8 mouse cellular contexts compared by ENCODE assay signal in the genomic region with DNA sequence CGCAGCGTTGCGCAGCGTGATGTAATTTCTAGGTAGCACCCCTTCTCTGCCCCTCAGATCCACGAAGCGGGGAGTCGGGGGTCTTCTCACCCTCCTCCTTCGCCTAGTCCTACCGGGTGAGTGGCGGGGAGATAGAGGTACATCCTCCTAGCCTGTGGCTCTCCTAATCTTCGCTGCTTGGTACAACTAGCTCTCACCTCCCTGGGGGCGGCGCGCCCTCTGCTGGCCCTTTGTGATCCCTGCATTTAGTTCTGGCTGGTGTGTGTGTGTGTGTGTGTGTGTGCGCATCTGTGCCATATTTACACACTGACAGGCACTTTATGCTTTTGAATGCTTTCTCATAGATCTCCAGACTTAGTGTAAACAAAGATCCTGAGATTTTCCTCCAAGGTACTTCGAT. TPM values are rescaled to one million over a fixed set of nuclear protein-coding genes. Genes with fewer than 3 reads are reported as not detected.
DNase-seq lines count a peak whose midpoint lies in the region; ATAC-seq and TF ChIP-seq lines count a peak whose summit lies in the region.

No protein-coding gene starts in this region.

- intact Hi-C loops in heart, postnatal 25 days (cut with DNase I): loop anchor here (1.0 to 5.0 kb wide), 4 partner anchors 138 to 311 kb away; no protein-coding TSS in a partner anchor

- H3K4me2 ChIP-seq in CH12.LX (ENCODE audit: insufficient read depth, low read depth, poor library complexity, severe bottlenecking): no peak overlapping the region
- peak overlapping the region; percentile 97 for H3K4me2 ChIP-seq in forebrain, embryonic 16.5 days (ENCODE audit: low read length)
- peak overlapping the region; percentile 99 for H3K4me2 ChIP-seq in lung, embryonic 15.5 days

- peak; percentile 67 to 93 for TF ChIP-seq CTCF in CH12.LX (conservative IDR thresholded peaks at IDR 0.05 in 1 of 2, IDR thresholded peaks at IDR 0.05 in 1 of 2; ENCODE audit: low read depth in 2 of 2, low read length in 2 of 2)
- TF ChIP-seq CTCF in layer of hippocampus, adult 2 months (conservative IDR thresholded peaks at IDR 0.05): peak; percentile 83
- peak; percentile 94 for TF ChIP-seq CTCF in thymus, adult 2 months (IDR thresholded peaks at IDR 0.05; ENCODE audit: borderline replicate concordance, control insufficient read depth, extremely low read depth, insufficient read depth, low read length, poor library complexity)

- no peak overlapping the region for H3K4me3 ChIP-seq in CH12.LX (replicated peaks in 1 of 3; ENCODE audit: low read depth in 2 of 3, low read length in 2 of 3, poor library complexity in 1 of 3)
- H3K4me3 ChIP-seq in forebrain, embryonic 16.5 days (replicated peaks; ENCODE audit: low read length): peak overlapping the region; percentile 73
- peak overlapping the region; percentile 49 for H3K4me3 ChIP-seq in layer of hippocampus, adult 2 months
- peak overlapping the region; percentile 68 for H3K4me3 ChIP-seq in lung, embryonic 15.5 days
- H3K4me3 ChIP-seq in thymus, adult 2 months (ENCODE audit: control insufficient read depth, insufficient read depth, low read length): peak overlapping the region; percentile 43

- TF ChIP-seq RAD21 in CH12.LX (IDR thresholded peaks at IDR 0.05; ENCODE audit: low read depth, low read length): peak; percentile 86

- H3K27ac ChIP-seq in CH12.LX (ENCODE audit: insufficient read depth, low read depth): no peak overlapping the region
- H3K27ac ChIP-seq in forebrain, embryonic 16.5 days (ENCODE audit: low read length): no peak overlapping the region
- H3K27ac ChIP-seq in layer of hippocampus, adult 2 months: no peak overlapping the region
- no peak overlapping the region for H3K27ac ChIP-seq in lung, embryonic 15.5 days
- H3K27ac ChIP-seq in thymus, adult 2 months (ENCODE audit: control insufficient read depth, insufficient read depth, low read length): no peak overlapping the region

- dilution Hi-C loops in CH12.LX (cut with MboI; ENCODE audit: extremely low pct_ligation_motif_present, extremely low pct_unique_long_range_greater_than_20kb, low sequenced_read_pairs): no loop called here

- H3K4me1 ChIP-seq in CH12.LX (ENCODE audit: control insufficient read depth in 1 of 2, insufficient read depth in 2 of 2): no peaks in the 10 kb centered on the region
- H3K4me1 ChIP-seq in forebrain, embryonic 16.5 days (replicated peaks; ENCODE audit: control insufficient read depth, insufficient read depth, low read length): peaks cover 30% of the 10 kb centered on the region
- peaks cover 26% of the 10 kb centered on the region for H3K4me1 ChIP-seq in lung, embryonic 15.5 days
- H3K4me1 ChIP-seq in thymus, adult 2 months (replicated peaks; ENCODE audit: control insufficient read depth, insufficient read depth, low read length): peaks cover 17% of the 10 kb centered on the region

- H3K79me2 ChIP-seq in CH12.LX (replicated peaks; ENCODE audit: control insufficient read depth, extremely low read depth, insufficient read depth, poor library complexity, severe bottlenecking): no peaks in the 10 kb centered on the region

- peak; percentile 73 for DNase-seq in CH12.LX (ENCODE audit: extremely low read depth)
- peak; percentile 72 for DNase-seq in cerebellum, adult 11 months
- DNase-seq in heart, postnatal 25 days (ENCODE audit: low spot score): peak; percentile 52
- peak; percentile 83 to 93 for DNase-seq in layer of hippocampus, adult 2 months (ENCODE audit: low spot score in 2 of 2)
- DNase-seq in ovary, adult 18-20 months (ENCODE audit: low spot score): peak; percentile 51
- DNase-seq in thymus, adult 2 months: peak; percentile 86

- H3K36me3 ChIP-seq in CH12.LX (replicated peaks in 1 of 2; ENCODE audit: control insufficient read depth in 1 of 2, insufficient read depth in 1 of 2, low read length in 1 of 2): no peaks in the 10 kb centered on the region
- H3K36me3 ChIP-seq in forebrain, embryonic 16.5 days (ENCODE audit: control insufficient read depth, insufficient read depth): no peaks in the 10 kb centered on the region
- no peaks in the 10 kb centered on the region for H3K36me3 ChIP-seq in lung, embryonic 15.5 days
- no peaks in the 10 kb centered on the region for H3K36me3 ChIP-seq in thymus, adult 2 months (ENCODE audit: control insufficient read depth, insufficient read depth, low read length)

- no peak for TF ChIP-seq EP300 in CH12.LX (IDR thresholded peaks at IDR 0.05; ENCODE audit: low read length)

- H3K9me3 ChIP-seq in CH12.LX (replicated peaks; ENCODE audit: low read length): peaks cover 17% of the 10 kb centered on the region
- no peaks in the 10 kb centered on the region for H3K9me3 ChIP-seq in forebrain, embryonic 16.5 days (ENCODE audit: control insufficient read depth, low read length)
- H3K9me3 ChIP-seq in lung, embryonic 15.5 days: no peaks in the 10 kb centered on the region

- H3K9ac ChIP-seq in CH12.LX (ENCODE audit: insufficient read depth, low read depth): no peak overlapping the region
- 0 out of 2 replicates have a peak overlapping the region, but pooled peaks have one; percentile 31 for H3K9ac ChIP-seq in forebrain, embryonic 16.5 days (replicated peaks; ENCODE audit: low read depth, low read length)
- H3K9ac ChIP-seq in lung, embryonic 15.5 days: no peak overlapping the region

- 2% methylated on average over 16 of the region's 16 CpGs for WGBS in forebrain, embryonic 16.5 days
- WGBS in lung, embryonic 15.5 days: 1% methylated on average over 12 of the region's 16 CpGs
- 3% methylated on average over 16 of the region's 16 CpGs for WGBS in thymus, adult 2 months

- H3K27me3 ChIP-seq in CH12.LX (replicated peaks): no peaks in the 10 kb centered on the region
- H3K27me3 ChIP-seq in forebrain, embryonic 16.5 days (replicated peaks; ENCODE audit: control insufficient read depth, insufficient read depth, low read length): no peaks in the 10 kb centered on the region
- H3K27me3 ChIP-seq in lung, embryonic 15.5 days: peaks cover 27% of the 10 kb centered on the region
- H3K27me3 ChIP-seq in thymus, adult 2 months (ENCODE audit: control insufficient read depth, insufficient read depth, low read length): peaks cover 21% of the 10 kb centered on the region

- in situ Hi-C loops in CH12.LX (cut with MboI; ENCODE audit: low pct_ligation_motif_present, low pct_unique_long_range_greater_than_20kb, low sequenced_read_pairs): loop anchor here (5.0 to 10.0 kb wide), 3 partner anchors 141 to 309 kb away; partner anchors contain the start of gene Trim25

- peak; percentile 75 for ATAC-seq in forebrain, embryonic 16.5 days
- peak; percentile 64 for ATAC-seq in lung, embryonic 15.5 days (ENCODE audit: borderline replicate concordance, extremely low read depth, low FRiP score, low TSS enrichment)

- no peak for TF ChIP-seq POLR2A in CH12.LX (IDR thresholded peaks at IDR 0.05; ENCODE audit: low read depth, low read length)
- no peak for TF ChIP-seq POLR2A in thymus, adult 2 months (IDR thresholded peaks at IDR 0.05; ENCODE audit: control insufficient read depth, extremely low read depth, insufficient read depth, low read length, poor library complexity)

TF ChIP-seq in CH12.LX, 34 proteins besides CTCF, POLR2A, EP300 and RAD21 (continues in another document):
- TF ChIP-seq NELFE (IDR thresholded peaks at IDR 0.05; ENCODE audit: low read depth, low read length) (0 out of 2 replicates have a peak, but pooled peaks have one; percentile 48), RCOR1 (conservative IDR thresholded peaks at IDR 0.05; ENCODE audit: low read depth, low read length) (no peak), HCFC1 (IDR thresholded peaks at IDR 0.05; ENCODE audit: low read depth, low read length) (no peak), ZMIZ1 (IDR thresholded peaks at IDR 0.05; ENCODE audit: low read depth, low read length) (no peak), MXI1 (IDR thresholded peaks at IDR 0.05; ENCODE audit: low read depth, low read length) (no peak), MAX (IDR thresholded peaks at IDR 0.05; ENCODE audit: low read length) (no peak), JUN (IDR thresholded peaks at IDR 0.05; ENCODE audit: insufficient read depth, low read depth, low read length) (no peak), GABPA (IDR thresholded peaks at IDR 0.05; ENCODE audit: insufficient replicate concordance, low read depth, low read length) (no peak), TBP (conservative IDR thresholded peaks at IDR 0.05; ENCODE audit: low read depth, low read length) (no peak), CHD2 (IDR thresholded peaks at IDR 0.05; ENCODE audit: low read length) (no peak), ELF1 (IDR thresholded peaks at IDR 0.05; ENCODE audit: low read depth, low read length) (no peak), USF1 (IDR thresholded peaks at IDR 0.05; ENCODE audit: low read depth, low read length) (no peak), MAFK (IDR thresholded peaks at IDR 0.05; ENCODE audit: insufficient replicate concordance, low read length) (no peak), POLR2AphosphoS2 (IDR thresholded peaks at IDR 0.05; ENCODE audit: low read depth, low read length) (no peak), ZC3H11A (IDR thresholded peaks at IDR 0.05; ENCODE audit: low read depth, low read length) (peak; percentile 49), ETS1 (conservative IDR thresholded peaks at IDR 0.05; ENCODE audit: low read depth, low read length) (no peak), E2F4 (IDR thresholded peaks at IDR 0.05; ENCODE audit: insufficient replicate concordance, low read depth, low read length) (no peak), MYC (IDR thresholded peaks at IDR 0.05; ENCODE audit: low read depth, low read length) (no peak), CHD1 (IDR thresholded peaks at IDR 0.05; ENCODE audit: low read depth, low read length) (no peak), KAT2A (IDR thresholded peaks at IDR 0.05; ENCODE audit: insufficient replicate concordance, low read length) (no peak), SMC3 (IDR thresholded peaks at IDR 0.05; ENCODE audit: low read depth, low read length) (peak; percentile 94), PAX5 (IDR thresholded peaks at IDR 0.05; ENCODE audit: low read length) (no peak), IRF4 (IDR thresholded peaks at IDR 0.05; ENCODE audit: low read depth, low read length) (0 out of 2 replicates have a peak, but pooled peaks have one; percentile 27), UBTF (IDR thresholded peaks at IDR 0.05; ENCODE audit: low read depth, low read length) (0 out of 2 replicates have a peak, but pooled peaks have one; percentile 12), ZNF384 (IDR thresholded peaks at IDR 0.05; ENCODE audit: low read depth, low read length) (no peak)

RNA-seq across cellular contexts. Expression of gene Nog, which starts 1.3 kb away (rescaled TPM):
- total RNA-seq in CH12.LX (2012; rRNA removed): not detected in 2 replicates
- total RNA-seq in CH12.LX (2014; rRNA removed): not detected in 2 replicates
- polyA plus RNA-seq in CH12.LX (2012; ENCODE audit: insufficient read length, low read depth): not detected in 2 replicates
- 1.7 and 2.3 TPM in 2 replicates for polyA plus RNA-seq in forebrain, embryonic 16.5 days (2015; fragmentation: Nextera tagmentation; extraction: Ambion mirVana)
- total RNA-seq in heart, postnatal 25 days (2021): under 1 TPM; 0.25 to 0.44 TPM
- total RNA-seq in layer of hippocampus, adult 2 months (2021): 1 to 10 TPM; 8.0 to 8.6 TPM
- polyA plus RNA-seq in lung, embryonic 15.5 days (2015; fragmentation: Nextera tagmentation; extraction: Ambion mirVana): 2.0 and 2.6 TPM in 2 replicates
- 0.26 and 0.53 TPM in 2 replicates for polyA plus RNA-seq in thymus, adult 2 months (2012; rRNA removed)

Comparison
In these comparisons a context has a peak if more than half of its experiments do, and no peak if none do; other contexts are left out.
1. H3K4me3 ChIP-seq: peak in forebrain, embryonic 16.5 days (single experiment), layer of hippocampus, adult 2 months (single experiment), lung, embryonic 15.5 days (single experiment) and thymus, adult 2 months (single experiment); none in CH12.LX (0 of 3).
2. Peak in every context shown above with its lines, with median percentiles within 50 percentile points of each other: DNase-seq and CTCF ChIP-seq.